Mouse (Mus musculus) olfactory bulb, adult 2 months (tissue): ENCODE measurements around the gene Adcy6.

ENCODE experiments used
- CTCF ChIP-seq: fragments of 200-500 bp; IDR thresholded peaks from 2 replicates; pipeline ENCODE4 v1.5.1; 2012; ENCODE audit warnings: low read depth, mild to moderate bottlenecking, low read length, moderate library complexity; ENCODE audit not compliant: insufficient read depth
- POLR2A ChIP-seq: fragments of 200-500 bp; IDR thresholded peaks from 2 replicates; pipeline ENCODE4 v1.6.1; 2012; ENCODE audit warnings: mild to moderate bottlenecking, low read depth, low read length, moderate library complexity; ENCODE audit not compliant: insufficient read depth

DNA sequence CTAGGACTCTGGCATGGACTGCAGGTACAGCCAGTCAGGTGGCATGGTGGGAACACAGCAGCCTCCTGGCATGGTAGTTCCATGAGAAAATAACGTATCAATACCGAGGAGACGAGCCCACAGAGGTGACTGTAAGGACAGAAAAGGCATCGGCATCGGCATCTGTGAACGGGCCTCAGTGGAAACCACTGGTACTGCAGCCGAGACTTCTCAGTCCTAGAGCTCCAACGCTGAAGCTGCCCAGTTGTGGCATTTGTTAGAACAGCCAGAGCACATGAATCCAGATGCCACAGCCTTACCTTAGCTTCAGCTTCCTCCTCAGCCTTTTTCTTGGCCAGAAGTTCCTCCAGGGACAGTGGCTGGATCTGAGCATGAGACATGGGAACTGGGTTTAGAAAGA, 42.3 kb upstream of the Adcy6 start:
- TF ChIP-seq CTCF: no peak
- TF ChIP-seq POLR2A: no peak
